Mouse (Mus musculus) urinary bladder, adult 2 months (tissue): ENCODE data around the gene Numa1. TPM values are rescaled to one million over a fixed set of nuclear protein-coding genes. Genes with fewer than 3 reads are reported as not detected.
"Not testable (repeated sequence)": the region's sequence is repeated elsewhere in the genome, so short reads cannot be mapped to it uniquely, and the experiment has no call there.

Experiments
- DNase-seq: peaks from one replicate; pipeline ENCODE4 v3.0.0; 2022; ENCODE audit warnings: low spot score
- polyA plus RNA-seq: library from polyadenylated mRNA; depleted of rRNA; stranded (reverse); fragments of >200 nt; gene quantifications from 2 replicates; pipeline ENCODE4 v1.2.3, GENCODE M21; 2012

Gene Numa1
- polyA plus RNA-seq, 1 experiment: 50.5 TPM

GRCm38 (mm10) chr7:101982735-101983134, 48.8 kb downstream of the Numa1 start:
- DNase-seq: no peak

GRCm38 (mm10) chr7:101985081-101985480, 51.2 kb downstream of the Numa1 start:
- no peak for DNase-seq

- DNase-seq: no peak
Measured at GRCm38 (mm10) chr7:101994241-101994640, 60.3 kb downstream of the Numa1 start.

GRCm38 (mm10) chr7:101998194-101998927, 64.5 kb downstream of the Numa1 start:
- DNase-seq: peak; percentile 76

- no peak for DNase-seq
Measured at GRCm38 (mm10) chr7:101999461-102000151, 65.7 kb downstream of the Numa1 start.

GRCm38 (mm10) chr7:102000296-102000695, 66.4 kb downstream of the Numa1 start:
- no peak for DNase-seq

GRCm38 (mm10) chr7:102000921-102001630, 67.2 kb downstream of the Numa1 start:
- no peak for DNase-seq

- no peak for DNase-seq
Measured at GRCm38 (mm10) chr7:102006520-102006919, 72.6 kb downstream of the Numa1 start.

- DNase-seq: no peak
Measured at GRCm38 (mm10) chr7:102011855-102012254, 77.9 kb downstream of the Numa1 start.

- no peak for DNase-seq
Measured at GRCm38 (mm10) chr7:102013416-102013815, 79.5 kb downstream of the Numa1 start.

GRCm38 (mm10) chr7:102014995-102015394, 81.1 kb downstream of the Numa1 start:
- no peak for DNase-seq

- DNase-seq: no peak
Measured at GRCm38 (mm10) chr7:102016936-102017335, 83.0 kb downstream of the Numa1 start.

GRCm38 (mm10) chr7:102017452-102017851, 83.5 kb downstream of the Numa1 start:
- DNase-seq: no peak

- no peak for DNase-seq
Measured at GRCm38 (mm10) chr7:102018034-102018433, 84.1 kb downstream of the Numa1 start.

- no peak for DNase-seq
Measured at GRCm38 (mm10) chr7:102018590-102018989, 84.7 kb downstream of the Numa1 start, which contains the start of gene Il18bp. Il18bp (minus strand) TSS chr7:102018690.

GRCm38 (mm10) chr7:102019362-102019761, 85.5 kb downstream of the Numa1 start:
- no peak for DNase-seq

- DNase-seq: not testable (repeated sequence)
Measured at GRCm38 (mm10) chr7:102020934-102021333, 87.0 kb downstream of the Numa1 start.

- no peak for DNase-seq
Measured at GRCm38 (mm10) chr7:102023821-102024220, 89.9 kb downstream of the Numa1 start.

- no peak for DNase-seq
Measured at GRCm38 (mm10) chr7:102025187-102026119, 91.5 kb downstream of the Numa1 start.

- DNase-seq: no peak
Measured at GRCm38 (mm10) chr7:102034904-102035303, 101.0 kb downstream of the Numa1 start.

- DNase-seq: no peak
Measured at GRCm38 (mm10) chr7:102035534-102035933, 101.6 kb downstream of the Numa1 start.
